Mouse (Mus musculus): ENCODE measurements around the gene G6pc3.

The G6pc3 gene

DNA sequence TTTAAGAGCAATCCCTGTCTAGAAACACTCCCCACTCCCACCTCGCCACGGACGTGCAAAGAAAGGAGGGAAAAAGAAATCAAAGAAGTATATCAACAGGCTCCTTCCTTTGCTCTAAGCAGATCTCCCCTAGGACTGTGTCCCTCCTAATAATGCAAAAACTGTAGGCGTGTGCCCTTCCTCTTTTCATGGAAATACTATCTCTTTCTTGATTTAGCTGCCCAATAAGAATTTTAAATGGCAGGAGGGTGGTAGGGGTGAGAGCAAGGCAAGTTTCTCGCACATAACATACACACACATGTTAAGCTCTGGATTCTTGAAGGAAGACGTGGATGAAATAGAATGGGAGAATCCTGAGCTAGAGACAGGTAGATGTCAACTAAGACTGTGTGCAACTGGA is 440 bp upstream of the G6pc3 start:
- no peak for DNase-seq (ENCODE audit: low spot score)

DNA sequence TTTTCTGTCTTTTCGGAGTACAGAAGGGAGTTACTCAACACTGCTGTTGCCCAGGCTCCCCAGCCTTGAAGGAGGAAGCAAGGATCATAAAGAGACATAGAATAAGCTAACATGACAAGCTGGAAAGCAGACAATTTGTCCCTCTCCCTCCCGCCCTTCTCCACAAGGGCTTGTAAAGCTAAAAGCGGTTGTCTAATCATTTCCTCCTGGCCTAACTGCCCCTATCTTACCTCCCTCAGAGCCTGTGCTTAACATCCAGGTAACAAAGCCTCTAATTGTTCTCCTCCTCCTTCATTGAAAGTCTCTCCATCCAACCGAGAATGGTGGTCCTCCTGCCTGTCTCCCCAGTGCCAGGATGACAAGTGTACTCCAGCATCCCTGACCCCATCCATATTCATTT is 1.4 kb downstream of the G6pc3 start:
- no peak for DNase-seq (ENCODE audit: low spot score)

DNA sequence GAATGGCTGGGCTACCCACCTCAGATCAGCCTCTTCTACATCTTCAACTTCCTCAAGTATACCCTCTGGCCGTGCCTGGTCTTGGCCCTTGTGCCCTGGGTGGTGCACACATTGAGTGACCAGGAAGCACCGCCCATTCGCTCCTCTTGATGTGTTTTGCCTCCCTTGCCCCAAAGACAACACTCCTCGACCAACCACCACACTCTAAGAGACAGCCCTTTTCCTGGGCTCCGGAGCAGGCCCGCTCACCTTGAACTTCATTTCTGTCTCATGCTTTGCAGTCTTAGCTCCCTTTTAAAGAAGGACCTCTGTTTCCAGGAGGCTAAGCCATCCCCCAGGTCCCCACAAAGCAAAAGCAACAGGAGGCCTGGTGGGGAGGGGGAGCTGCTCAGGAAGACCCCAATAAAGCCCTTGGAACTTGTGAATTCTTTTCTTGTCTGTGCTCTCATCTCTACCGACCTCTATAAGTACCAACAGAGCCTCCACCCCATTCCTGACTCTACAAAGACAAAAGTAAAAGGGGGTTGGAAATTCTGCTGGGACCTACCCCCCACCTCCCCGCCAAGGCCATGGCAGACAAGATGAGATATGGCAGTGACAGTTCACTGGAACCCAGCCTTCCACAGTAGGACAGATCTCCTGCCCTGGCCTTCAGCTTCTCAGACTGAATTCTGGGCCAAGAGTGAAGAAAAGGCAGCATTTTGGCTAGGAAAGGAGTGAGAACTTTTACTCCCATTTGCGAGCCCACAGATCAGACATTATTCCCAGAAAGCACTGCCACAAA is 4.4 kb downstream of the G6pc3 start:
- DNase-seq (ENCODE audit: low spot score) = no peak

DNA sequence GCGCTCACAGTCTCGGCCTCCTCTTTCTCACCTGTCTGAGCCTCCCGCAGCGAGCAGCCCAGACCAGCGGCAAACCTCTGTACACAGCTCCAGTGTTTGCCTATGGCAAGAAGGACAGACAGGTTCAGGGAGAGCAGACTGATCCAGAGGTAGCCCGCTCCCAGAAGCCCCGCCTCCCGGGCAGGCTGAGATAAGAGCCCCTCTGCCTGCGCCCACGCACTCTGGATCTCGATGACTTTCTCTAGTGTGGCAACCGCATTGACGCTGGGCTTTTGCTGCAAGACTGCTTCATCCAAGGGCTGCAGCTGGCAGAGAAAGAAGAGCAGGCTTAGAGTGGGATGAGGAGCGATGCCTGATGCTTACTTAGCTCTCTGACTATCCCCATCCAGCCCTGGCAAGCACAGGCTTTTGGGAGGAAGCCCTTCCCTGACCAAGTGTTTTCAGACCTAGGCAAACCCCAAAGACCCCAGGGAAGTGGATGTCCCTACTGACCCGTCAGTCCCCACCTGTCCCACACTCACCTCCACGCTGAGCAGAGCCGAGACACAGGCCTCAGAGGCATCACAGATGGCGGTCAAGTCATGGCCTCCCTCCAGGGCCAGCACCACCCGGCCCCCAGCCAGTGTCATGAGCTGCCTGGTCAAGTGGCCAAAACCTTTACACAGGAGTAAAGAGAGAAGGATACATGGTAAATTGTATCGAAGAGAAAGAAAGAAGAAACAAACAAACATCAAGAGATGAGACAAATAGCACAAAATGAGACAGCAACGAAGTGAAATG is 6.8 kb downstream of the G6pc3 start:
- DNase-seq (ENCODE audit: low spot score) = no peak

DNA sequence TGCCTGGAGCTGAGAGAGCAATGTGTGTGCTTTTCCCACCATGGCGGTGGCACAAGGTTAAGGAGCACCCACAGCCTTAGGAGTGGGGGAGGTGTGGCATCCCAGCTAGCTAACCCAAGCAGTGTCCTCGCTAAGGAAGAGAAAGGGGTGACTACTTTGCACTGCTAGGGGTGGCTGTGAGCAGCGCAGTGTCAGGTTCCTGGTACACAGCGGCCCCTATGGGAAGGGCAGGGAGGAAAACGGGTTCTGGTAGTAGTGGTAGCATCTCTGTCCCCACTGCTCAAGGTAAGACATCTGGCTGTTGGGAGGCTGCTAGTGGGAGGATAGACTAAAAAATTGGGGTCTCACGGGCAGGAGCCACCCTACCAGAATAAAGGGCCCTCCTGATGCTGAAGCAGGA is 8.8 kb downstream of the G6pc3 start:
- DNase-seq (ENCODE audit: low spot score) = no peak

DNA sequence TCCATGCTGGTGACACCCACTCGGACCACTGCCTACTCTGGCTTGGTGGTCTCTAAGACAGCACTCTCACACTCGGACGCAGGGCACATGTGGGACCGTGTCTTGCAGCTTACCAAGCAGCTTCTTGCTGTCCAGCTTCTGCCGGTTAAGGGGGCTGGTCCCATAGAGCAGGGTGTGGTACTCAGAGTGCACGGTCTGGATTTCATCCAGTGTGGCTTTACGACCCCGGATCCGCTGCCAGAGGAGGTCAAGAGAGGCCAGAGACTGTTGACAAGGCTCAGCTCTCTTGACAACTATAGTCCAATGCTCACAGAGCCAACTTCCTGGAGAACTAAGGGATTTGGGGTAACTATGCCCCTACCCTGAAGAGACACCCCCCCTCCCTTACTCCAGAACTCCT is 10.4 kb downstream of the G6pc3 start:
- no peak for DNase-seq (ENCODE audit: low spot score)

DNA sequence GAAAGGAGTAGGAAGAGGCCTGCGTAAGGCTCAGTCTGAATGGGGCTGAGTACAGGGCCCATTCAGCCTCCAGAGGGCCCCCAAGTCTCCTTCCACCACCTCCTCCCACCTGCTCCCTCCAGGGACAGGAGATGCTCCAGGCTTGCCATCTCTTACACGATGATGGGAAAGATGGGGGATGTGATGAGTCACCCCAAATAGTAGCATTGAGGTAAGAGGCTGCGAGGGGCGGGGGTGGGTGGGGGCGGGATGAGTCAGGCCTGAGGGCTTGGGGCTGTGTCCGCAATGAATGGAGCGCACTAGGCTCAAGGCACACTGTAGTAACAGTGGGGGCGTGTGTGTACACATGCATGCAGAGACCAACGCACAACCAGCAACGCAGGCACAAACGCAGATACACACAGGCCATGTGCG is 12.0 kb downstream of the G6pc3 start:
- no peak for DNase-seq (ENCODE audit: low spot score)

DNA sequence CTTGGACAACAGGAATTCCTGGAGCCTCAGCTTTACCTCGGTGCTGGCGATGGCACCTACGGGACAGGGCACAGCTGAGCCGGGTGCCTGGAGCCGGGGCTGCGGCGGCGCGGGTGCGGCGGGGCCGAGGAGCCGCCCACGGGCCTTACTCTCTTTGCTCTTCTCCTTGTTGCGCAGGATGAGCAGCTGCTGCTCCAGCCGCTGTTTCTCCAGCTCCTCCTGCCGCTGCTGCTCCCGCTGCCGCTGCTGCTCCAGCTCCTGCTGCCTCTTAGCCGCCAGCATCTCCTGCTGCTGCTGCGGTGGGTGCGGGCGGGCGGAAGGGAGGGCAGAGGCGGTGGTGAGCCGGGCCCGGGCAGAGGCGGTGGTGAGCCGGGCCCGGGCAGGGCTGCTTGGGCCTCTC is 17.1 kb downstream of the G6pc3 start:
- DNase-seq (ENCODE audit: low spot score) = no peak

DNA sequence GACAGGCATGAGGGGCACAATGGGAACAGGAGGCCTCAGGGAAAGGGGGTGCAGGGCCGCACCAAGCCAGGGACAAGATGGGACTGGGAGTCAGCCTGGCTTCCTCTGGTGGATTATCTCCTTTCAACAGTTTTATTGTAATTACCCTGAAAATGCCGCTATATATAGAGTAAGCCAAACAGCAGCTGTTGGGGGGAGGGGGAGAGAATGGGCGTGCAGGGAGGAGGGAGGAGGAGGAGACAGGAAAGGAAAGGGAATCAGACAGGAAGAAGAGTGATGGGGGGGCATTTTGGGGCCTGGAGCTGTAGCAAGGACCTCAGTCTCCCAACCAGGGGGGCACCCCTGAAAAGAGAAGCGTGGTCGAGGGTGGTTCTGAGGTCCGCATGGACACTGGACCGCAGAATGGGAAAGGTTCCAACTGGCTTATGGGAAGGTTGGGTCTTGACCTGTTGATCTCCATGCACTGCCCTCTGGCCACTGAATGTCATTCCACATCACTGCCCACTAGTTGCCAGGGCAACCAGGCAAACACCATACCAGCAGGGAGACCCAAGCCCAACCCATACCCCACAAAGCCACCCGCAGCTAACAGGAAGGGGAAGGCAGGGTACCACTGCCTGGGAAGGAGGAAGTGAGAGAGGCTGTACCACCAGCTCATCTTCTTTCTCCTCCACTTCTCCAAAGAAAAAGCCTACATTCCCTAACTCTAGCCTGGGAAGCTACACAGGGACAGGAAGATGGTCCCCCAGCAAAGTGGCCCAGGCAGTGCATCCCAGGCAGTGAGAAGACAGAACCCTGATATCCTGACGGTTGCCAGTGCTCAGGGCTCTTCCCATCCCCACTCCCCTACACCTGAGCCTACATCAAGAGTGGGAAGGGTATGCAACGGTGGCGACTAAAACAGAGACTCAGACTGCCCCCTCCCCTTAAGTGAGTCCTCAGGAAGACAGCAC is 18.7 kb downstream of the G6pc3 start:
- no peak for DNase-seq (ENCODE audit: low spot score)

DNA sequence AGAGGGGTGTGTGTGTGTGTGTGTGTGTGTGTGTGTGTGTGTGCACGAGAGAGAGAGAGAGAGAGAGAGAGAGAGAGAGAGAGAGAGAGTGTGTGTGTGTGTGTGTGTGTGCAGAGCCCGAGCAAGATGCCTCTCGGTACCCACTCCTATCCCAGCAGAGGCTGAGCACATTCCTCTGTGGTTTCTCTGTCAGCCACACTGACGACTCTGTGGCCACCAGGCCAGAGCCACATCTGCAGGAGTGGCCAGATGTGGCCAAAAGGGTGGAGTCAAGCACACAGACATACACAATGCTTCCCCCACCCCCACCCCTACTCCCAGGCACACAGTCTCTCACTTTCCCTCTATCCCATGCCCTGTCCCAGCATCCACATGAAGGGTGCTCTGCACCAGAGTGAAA is 19.4 kb downstream of the G6pc3 start:
- DNase-seq (ENCODE audit: low spot score) = no peak

DNA sequence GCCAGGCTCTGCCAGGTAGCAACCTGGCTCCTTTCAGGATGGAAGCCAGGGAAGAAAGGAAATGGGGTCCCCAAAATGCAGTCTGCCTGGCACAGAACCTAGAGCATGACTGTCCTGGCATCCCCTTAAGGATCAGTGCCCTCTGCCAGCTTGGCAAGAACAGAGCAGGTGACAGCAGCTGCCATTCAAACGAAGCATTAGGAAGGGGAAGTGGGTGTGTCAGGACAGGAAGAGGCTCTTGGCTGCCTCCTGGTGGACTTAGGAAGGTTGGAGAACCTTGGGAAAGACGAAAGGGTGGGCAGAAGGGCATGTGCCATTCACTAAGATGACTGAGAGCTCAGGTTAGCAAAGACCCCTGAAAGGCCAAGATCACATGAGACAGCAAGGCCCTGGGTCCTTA is 20.3 kb downstream of the G6pc3 start:
- no peak for DNase-seq (ENCODE audit: low spot score)

DNA sequence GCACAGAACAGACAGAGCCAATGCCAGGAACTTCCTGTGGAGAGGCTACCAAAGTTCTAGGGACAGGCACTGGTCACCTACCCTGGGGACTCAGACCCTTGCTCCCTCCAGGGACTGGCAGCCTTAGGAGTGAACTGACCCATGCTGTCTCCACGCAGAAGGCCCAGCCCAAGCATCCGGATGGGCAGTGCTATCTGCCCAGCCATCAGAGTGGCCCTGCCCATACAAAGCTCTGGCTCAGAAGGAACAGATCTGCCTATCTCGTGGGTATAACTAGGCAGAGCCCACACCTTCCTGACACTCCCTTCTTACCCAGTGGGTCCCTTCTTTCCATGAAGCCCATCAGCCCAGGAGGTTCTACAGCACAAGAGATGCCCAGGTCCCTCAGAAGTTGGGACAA is 20.8 kb downstream of the G6pc3 start:
- no peak for DNase-seq (ENCODE audit: low spot score)

DNA sequence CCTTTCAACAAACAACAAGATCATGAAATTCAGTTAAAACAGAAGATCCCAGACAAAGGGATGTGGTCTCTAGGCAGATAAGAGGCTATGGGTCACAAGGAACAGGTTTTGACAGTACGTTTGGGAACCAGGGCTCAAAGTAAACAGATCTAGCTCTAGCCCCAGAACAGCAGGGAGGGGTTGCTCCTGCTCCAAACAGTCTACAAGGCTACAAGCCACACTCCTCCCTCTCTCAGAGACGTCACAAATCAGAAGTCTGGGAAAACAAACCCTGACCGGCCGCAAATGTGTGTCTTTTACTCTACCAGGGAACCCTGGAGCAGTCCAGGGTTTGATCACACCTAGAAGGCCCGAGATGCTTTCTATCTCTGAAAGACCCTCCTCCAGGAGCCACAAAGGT is 21.6 kb downstream of the G6pc3 start:
- DNase-seq (ENCODE audit: low spot score) = no peak

DNA sequence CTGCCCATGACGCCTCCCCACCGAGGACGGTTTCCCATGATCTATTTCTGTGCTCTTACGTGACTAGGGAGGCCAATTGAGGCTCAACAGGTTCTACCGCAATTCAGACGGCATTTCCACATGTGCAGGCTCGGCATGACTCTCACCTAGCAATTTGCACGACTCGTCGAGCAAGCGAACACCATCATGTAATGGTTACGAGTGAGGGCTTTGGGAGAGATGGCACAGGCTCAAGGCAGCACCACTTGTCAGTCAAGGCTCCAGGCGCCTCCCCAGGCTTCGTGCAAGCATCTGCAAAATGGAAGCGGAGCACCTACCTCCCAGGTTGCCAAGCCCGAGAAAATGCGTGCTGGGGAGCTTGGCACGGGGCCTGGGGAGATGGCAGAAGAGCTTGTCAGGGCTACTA is 22.5 kb downstream of the G6pc3 start:
- peak; percentile 64 for DNase-seq (ENCODE audit: low spot score)

DNA sequence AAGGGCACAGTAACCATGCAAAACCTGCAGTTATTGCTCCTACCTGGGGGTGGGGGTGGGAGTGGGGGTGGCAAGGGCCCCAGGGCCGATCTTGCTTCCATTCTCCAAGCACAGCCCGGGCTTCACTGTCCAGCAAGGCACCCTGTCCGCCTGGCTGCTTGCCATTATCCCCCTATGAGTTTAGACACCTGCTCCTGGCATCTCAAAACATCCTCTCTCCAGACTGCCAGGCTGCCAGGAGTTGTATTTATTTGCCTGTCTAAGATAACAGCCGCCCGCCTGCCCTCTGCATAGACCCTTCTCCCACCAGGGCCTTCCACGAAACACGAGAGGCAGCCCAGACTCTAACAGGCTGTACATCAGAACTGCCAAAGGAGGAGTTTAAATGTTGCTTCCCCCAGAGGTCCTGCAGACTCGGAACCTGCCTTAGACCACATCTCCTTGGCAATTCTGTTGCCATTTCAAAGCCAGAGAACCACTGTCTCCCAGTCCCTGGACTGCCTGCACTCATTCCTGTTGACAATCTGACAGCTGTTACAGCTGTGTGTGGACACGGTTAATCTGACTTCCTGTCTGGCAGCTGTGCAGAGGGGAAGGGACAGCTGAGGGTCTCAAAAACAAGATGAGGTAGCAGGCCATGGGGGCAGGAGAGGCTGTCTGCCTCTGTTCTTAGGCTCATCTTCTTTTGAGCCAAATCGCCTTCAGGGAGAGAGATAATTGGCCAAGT is 25.2 kb downstream of the G6pc3 start:
- DNase-seq (ENCODE audit: low spot score) = no peak

DNA sequence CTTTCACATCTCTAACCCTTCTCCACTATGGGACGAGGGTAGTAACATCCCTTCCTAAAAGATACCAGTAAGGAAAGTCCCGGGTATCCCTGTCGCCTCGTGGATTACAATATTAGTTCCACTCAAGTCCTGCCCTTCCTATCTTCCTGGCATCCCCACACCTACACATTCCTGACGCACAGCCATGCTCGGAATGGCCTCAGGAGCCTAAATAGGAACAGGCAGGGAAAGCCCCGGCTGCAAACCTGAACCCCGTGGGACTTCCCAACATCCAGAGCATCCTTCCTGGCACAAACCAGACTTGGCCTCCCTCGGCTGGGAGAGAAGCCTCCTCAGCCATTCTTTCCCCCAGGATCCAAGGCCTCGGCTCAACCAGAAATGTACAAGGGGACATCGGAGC is 26.1 kb downstream of the G6pc3 start:
- DNase-seq (ENCODE audit: low spot score) = no peak

DNA sequence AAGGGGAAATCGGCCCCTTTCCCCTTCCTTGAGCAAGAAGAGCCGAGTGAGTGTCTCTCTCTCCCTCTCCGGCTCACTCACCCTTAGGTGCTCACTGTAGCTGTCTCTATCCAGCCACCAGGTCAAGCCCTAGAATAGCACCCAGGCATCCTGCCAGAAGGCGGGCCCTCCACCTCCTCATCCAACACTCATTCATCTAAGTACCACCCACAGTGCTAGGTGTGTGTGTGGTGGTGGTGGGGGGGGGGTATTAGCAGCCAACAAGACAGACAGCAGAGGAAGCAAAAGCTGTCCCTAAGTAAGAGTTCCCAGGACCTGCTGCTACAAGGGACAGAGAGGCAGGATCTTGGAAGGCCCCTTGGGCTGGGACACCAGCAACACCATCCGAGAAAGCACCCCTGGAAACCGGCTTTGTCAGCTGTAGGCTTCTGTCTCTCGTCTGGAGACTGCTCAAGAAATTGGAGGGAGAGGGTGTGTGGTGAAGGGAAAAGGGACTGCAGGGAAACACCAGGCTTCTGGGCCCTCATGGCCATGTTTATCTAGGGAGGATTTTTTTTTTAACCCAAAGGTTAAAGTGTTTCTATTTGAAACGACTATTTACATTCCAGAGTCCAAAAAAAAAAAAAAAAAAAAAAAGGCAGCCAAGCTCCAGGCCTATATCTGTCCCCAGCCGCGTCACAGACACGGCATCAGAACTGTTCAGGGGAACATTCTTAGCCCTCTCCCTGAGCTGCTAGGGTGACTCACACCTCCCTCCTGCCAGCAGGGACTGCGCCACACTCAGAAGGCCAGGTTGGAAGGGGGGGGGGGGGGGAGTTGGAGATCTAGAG is 26.9 kb downstream of the G6pc3 start:
- peak; percentile 63 for DNase-seq (ENCODE audit: low spot score)

DNA sequence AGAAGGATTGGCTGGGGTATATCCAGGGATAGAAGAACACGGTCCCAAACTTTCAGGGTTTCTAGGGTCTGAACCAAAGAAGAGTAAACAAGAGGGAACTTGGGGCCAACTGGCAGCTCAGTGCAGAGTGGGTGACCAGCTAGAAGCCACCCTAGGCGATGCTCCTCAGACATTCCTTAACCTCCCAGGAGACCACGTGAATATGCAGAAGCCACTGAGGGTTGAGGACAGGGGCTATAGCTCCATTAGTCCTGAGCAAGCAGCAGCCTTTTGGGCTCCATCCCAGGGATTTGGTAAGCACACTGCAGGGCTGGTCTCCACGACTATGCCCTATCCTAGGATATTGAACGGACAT is 27.4 kb downstream of the G6pc3 start:
- DNase-seq (ENCODE audit: low spot score) = no peak

DNA sequence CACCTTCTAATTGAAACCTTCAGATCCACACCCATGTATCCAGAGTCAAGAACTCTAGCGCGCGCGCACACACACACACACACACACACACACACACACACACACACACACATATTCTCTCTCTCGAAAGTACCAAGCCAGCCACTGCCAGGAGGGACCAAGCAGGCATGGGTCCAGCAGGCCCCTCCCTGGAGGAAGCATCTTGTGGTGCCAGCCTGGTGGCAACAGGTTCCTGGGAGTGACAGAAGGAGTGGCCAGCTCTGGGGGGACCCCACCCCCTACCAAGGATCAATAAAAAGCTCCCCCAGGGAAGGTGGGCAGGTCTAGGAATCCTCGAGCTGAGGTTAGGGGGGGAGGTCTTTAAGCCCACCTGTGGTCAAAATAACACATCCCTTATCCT is 28.0 kb downstream of the G6pc3 start:
- no peak for DNase-seq (ENCODE audit: low spot score)

DNA sequence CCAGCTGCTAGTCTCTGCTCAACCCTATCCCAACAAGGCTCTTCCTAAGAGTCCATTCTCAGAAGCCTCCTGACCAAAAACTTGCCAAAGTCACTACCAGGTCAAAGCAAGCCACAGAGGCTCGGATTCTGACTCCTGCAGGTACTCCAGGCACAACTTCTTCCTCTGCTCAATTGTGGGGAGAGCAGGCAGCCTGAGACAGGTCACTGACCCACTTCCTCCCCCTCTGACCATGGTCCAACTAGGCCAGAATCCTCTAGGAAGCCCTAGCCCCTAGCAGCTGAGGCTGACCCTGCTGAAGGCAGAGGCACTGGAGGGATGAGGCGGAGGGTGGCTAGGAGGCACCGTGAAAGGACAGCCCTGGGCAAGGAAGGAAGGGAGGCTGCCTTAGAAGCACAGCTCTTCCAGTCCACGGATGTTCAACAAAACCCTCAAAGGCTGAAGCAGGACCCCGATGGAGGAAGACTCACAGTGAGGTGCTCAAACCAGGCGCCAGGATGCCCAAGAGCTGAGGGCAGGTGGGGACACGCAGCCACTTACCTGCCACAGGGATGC is 28.5 kb downstream of the G6pc3 start:
- DNase-seq (ENCODE audit: low spot score) = no peak

DNA sequence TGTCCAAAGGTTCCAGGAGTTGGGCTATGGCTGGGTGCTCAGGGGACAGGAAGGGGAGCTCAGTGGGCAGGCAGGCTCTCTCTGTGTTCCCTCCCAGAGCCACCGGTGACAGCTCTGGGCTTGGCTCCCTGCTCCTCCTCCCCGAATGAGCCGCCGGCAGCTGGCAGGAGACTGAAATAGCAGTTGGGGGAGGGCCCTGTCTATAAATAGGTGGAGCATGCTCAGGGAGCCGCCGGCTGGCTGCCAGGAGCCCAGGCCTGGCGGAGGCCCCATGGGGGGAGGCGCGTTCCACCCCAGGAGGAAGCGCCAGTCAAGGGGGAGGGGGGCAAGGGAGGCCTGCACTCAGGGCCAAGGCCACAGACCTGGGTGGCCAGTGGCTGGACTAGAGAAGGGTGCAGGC is 29.4 kb downstream of the G6pc3 start:
- peak; percentile 95 for DNase-seq (ENCODE audit: low spot score)

All from urinary bladder, postnatal 14 days (tissue).